Mouse (Mus musculus): Measurements from ENCODE around the gene Nme9.

Gene Nme9

DNA sequence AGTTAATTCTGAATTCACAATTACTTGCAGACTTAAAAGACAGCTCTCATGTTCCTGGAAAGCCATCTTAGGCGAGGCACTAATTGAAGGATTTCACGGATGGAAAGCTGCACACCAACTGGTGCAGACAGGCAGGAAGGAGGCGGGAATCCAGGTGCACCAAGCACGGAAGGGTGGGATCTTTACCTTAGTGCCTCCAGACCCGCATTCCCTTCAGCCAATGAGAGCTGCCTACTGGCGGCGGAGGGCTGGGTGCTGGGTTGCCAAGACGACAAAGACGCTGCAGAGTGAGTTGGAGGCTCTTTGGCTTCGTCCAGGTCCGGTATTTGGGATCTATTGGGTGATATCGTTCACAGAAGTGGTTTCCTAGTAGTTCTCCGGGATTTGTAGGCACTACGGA, at the start of gene Nme9:
TSS of gene Nme9 (plus strand) at position 315 of the 400 bp plus-strand sequence.
- DNase-seq: no peak

DNA sequence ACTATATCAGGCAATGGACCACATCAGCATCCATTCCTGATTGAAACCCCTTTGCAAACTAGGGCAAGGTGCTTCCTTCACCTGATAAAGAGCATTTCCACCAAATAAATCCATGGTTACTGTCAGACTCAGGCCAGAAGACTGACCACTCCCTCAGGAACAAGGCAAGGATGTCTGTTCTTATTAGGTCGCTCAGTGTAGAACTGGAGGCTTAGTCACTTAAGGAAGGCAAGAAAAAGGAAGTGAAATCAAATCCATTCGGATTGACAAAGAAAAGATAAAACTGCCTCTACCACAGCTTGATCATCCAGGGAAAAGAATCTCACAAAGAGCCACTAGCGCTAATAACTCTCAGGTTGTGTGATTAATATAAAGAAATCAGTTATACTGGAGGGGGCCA, 42.0 kb upstream of the Nme9 start:
- no peak for DNase-seq

DNA sequence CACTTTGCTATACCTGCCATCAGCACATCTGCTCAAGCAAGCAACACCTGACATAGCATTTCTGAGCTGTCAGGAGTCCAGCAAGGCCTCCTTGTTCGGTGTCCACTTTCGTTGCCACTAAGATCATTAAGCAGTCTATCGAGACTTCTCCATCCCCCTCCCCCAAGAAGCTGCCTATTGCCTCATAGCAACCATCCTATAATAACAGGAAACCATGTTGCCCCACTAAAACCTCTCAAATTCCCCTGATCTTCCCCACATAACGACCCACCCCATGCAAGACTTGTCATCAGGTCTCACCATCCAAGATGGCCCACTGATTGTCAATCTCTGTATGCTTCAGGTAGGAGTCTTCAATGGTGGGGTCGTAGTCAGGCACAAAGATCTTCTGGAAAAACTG, 40.2 kb upstream of the Nme9 start:
- no peak for DNase-seq

DNA sequence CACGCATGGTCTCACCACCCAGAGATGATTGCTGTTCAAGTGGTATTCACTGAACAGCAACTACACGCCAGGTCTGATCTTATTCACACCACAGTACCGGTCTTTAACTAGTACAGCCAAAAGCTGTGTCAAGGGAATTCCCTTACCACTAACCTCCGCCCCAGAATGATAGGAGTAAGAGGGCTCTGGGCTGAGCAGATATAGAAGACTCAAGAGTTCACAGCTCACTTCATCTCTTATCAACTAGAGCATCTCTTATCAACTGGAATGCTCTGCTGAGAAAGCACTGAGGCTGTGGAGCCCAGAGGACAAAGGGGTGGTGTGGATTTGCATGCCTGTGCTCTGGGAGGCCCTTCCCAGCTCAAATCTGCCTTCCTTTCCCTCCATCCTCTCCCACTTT, 39.5 kb upstream of the Nme9 start:
- DNase-seq: no peak

DNA sequence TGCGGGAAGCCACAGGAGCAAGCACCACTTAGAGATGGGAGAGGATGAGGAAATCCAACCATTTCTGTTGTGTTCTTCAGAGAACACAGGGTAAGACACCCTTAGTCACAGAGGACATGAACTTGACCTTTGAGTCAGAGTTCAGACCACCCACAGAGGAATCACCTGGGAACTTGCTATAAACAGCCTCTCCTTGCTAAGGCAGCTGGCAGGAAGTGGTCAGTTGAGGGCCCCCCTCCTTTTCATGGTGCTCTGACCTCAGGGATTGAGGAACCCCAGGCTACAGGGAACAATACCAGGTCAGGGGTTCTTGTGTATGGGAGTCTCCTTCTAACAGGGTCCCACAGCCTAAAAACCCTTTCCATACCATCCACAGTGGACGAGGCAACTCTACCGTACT, 34.5 kb upstream of the Nme9 start:
- DNase-seq: no peak

DNA sequence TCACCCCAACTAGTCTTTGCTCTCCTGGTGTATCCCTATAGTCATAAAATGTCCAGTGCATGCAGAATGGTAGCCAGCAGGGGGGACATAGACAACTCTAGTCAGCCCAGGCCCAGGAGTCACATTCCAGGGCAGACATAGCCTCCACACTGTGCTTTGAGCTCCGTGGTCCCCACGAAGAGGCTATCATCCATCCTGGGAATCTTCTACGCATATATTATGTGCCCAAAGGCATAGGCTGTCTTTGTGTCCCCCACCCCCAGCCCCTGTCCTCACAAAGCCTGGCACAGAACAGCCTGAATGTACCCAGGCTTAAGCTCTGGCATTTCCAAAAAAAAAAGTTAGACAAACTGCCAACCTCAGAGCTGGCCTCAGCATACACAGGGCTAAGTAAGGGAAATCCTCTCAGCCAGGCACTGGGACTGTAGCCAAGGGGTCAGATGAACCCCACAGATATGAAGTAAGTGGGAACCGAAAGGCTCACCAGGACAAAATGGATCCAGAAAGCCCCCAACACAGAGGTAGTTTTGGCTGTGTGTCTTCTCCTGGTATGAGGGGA, 33.9 kb upstream of the Nme9 start:
- no peak for DNase-seq

DNA sequence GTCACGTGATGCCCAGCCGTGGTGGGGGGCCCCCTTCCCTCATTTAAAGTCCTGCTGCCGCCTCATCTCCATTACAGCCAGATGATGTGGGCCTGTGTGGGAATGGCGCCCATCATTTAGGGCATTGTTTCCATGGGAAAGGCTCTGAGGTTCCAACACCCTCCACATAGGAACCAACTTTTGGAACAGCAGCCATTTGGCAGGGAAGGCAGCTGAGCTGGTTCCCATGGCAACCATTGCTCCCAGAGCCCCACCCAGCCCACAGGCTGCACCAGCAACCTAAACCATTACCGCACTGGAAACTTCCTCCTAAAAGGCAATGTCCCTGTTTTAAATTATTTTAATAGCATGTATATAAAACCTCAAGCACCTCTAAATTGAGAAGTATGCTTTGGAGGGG, 32.9 kb upstream of the Nme9 start:
- DNase-seq: no peak

DNA sequence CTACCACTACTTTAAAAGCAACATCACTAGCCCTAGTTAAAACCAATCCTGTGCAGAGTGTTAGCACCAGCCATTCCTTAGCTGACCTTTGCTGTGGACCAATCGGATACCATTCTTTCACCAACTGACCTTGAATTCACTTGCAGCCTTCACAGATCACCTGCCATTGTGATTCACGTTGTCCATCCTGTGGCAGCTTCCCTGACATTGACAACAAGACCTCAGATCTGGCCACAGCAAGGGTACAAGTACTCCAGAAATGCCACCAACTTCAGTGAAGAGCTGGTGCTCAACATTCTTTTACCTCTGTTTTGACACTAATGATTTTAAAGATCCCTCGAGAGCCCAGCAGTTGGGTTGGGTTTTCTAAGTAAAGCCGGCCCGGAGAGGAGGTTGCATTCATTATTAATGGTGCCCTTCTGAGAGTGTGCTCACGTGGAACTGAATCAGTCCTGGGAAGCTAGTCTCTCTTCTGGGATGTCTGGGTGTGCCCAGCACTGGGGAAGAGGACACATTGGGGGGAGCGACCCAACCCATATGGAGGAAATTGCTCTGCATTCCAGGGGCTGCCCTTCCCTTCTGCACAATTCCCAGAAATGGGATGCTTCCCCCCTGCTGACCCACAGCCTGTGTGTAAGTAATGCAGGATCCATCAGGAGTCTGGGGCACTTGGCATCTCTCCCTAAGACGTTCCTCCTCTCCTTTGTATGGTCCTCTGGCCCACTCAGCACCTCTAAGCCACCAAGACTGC, 31.1 kb upstream of the Nme9 start:
- DNase-seq: no peak

DNA sequence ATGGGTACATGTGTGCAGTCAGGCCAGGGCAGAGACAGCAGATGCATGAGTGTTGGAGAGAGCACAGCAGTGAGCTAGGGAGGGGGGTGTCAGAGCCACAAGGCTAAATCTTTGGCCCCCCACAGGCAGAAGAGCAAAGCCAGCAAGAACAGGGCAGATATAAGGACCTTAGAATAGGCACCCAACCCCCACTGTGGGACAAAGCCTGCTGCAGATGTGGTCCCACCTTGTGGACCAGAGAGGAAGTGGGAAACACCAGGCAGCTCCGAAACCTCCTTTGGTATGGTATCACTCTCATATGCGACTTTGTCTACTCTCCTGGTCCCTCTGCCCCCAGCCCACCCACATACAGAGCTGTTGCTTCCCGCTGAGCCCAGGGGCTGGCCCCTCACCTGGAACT, 29.4 kb upstream of the Nme9 start:
- DNase-seq: no peak

DNA sequence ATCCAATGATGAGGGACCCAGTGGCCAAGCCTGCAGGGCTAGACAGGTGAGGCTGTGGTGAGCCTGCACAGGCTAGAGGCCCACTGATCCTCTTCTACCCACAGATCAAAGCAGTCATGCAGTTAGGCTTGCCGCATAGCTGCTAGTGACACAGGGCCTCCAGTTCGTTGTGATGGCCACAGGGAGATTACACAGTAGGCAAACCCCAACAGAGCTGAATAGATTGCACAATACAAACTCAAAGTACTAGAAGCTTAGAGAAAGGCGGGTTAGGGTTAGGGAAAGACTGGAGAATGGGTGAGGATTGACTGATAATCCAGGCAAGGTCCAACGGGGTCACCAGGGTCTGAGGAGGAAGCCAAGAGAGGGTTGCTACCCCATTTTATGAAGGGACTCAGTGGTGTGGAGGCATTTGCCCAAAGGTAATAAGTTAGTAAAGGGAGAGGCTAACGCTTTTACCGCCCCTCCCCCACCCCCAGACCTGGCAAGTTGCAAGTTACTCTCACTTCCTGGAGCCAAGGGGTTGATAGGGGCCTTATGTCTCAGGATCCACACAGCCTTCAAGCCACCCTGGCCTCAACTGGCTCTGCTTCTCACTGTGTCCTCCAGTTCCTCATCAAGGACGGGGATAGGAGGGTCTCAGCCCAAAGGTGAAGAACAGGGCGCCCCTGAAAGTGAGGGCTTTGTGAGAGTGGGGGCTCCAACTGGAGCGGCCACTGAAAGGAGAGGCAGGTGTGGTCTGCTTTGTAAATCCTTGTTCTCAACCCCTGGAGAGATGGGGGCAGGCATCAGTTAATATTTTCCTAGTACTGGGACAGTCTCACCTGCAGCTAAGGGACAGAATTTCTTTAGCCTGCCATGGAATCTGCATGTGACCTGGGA, 27.3 kb upstream of the Nme9 start:
- DNase-seq: no peak

DNA sequence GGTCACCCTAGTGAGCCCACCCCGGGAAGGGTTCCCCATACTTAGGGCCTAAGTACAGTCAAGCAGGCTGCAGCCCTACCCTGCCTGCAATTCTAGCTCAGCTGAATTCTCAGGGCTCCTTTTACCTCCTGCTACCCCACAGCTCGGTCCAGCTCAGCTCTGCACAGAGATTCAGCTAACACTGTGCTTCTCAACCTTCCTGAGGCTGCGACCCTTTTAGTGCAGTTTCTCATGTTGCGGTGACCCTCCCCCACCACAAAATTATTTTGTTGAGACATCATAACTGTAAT, 26.8 kb upstream of the Nme9 start:
- DNase-seq: no peak

DNA sequence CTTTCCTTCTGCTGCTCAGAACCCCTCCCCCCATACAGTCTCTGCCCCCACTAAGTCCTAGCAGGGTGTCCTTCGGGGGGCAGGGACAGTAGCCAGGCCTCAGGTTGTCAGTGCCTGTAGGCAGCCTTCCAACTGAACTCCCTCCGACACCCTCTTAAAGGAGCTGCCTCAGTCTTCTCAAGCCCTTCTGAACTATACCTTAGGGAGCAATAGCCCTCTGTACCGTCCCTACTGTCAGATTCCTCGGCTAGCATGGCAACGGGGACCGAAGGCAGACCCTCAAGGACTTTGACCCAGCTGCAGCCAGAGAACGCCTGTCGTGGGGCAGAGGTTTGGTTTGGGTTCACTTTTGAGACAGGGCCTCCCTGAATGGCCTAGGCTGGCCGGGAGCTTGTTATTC, 26.0 kb upstream of the Nme9 start:
- no peak for DNase-seq

DNA sequence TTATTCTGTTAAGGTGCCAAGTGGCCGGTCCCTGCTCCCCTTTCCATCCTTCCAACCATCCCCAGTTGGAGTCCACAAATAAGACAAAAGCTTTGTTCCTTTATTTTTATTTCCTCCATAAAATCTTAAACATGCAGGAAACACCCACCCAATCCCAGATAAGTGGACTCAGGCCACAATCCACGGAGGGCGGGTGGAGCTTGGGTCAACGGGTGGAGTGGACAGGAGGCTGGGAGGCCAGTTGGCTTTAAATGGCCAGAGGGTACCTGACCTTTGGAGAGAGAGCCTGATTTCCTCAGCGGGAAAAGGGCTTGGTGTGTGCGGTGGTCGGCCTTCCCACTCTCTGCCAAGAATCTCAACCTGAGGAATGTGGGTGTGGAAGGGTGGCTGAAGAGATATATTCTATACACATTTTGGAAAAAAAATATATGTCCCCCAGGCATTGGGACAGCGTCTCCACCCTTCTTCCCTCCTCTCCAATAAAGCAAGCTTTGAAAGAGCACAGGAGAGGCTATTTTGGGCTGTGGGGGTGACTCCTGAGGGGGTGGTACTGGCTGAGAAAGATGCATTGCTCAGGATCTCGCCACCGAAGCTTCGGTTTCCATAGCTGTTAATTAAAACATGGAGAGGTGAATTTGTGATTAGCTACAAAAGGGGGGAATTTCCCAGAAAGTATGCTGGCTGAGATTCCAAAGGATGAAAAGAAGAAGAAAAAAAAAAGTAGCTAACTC, 22.5 kb upstream of the Nme9 start:
- DNase-seq: no peak

DNA sequence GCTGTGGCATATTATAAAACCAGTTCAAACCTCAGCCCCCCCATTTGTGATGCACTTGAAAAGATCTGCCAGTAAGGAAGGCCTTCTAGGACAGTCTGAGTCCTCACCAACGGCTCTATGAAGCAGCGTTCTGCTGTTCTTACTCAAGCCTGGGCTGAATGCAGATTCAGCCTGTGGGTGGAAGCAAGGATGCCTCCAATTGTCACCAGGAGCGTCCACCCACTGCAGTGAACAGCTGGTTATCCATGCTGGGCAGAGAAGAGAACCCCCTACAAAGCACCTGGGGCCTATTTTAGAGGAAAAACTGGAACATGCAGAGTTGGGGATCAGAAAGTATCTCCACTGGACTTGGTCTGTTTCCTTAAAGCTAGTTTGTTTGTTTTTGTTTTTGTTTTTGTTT, 21.4 kb upstream of the Nme9 start:
- DNase-seq: no peak

DNA sequence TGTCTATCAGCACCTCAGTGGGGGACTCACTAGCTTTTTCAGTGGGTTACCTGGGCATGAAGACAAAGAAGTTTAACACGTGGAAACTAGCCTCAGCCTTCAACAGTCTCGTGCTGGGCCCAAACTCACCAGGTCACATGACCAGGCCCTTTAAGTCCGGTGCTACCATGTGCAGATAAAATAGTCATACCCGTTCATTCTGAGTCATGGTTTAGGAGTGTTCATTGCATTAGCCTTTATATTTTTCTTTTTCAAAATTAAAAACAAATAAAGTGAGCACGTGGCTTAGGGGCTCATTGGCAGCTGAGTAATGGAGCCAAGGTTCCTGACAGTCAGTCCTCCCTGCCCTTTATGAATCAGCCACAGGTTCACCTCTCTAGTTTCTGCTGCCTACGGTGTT, 20.5 kb upstream of the Nme9 start:
- DNase-seq: no peak

DNA sequence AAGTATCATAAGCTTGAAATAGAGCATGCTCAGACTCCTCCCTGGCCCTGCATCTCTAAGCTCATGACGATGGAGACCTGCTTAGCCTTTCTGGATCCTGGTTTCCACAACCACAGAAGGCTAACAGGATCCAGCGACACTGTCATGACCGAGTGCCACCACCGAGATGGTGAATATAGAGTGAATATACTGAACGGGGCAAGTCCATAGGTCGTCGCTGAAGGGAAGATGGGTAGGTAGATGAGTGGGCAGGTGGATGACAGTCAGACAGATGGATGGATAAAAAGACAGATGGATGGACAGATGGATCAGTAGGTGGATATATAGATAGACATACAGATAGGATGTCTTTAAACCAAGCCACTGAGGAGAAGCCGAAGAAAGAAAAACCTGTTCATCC, 19.9 kb upstream of the Nme9 start:
- DNase-seq: no peak

DNA sequence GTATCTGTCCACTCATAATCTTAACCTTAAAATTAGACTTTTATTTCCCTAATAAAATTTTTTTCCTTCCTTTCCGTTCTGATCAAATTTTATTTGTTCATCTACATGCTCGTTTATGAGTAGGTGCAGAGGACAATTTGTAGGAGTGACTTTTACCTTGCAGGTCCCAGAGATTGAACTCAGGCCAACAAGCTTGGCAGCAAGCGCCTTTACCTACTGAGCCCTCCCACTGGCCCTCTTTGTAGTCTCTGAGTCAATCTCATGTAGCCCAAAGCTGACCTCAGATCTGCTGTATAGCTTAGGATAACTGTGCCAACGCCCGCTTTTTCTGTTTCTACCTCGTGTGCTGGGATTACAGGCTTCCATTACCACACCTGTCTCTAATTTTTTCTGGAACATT, 19.3 kb upstream of the Nme9 start:
- no peak for DNase-seq

DNA sequence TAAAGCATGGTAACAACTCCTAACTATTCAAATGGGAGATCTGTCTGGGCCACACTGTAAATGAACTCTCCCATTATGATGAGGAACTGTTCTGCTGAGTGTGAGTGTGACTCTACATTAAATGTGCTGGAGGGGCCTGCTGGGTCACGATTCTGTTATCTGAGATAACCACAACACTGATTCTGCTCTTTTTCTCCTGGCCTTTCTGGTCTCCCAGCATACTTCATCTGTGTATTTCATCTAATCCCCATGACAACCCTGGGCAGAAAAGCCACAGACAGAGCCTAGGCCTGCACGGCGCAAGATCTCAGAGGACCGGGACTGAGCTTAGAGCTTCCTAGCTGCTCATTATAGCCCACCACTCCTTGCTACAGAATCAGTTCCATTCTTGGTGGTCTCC, 18.8 kb upstream of the Nme9 start:
- no peak for DNase-seq

DNA sequence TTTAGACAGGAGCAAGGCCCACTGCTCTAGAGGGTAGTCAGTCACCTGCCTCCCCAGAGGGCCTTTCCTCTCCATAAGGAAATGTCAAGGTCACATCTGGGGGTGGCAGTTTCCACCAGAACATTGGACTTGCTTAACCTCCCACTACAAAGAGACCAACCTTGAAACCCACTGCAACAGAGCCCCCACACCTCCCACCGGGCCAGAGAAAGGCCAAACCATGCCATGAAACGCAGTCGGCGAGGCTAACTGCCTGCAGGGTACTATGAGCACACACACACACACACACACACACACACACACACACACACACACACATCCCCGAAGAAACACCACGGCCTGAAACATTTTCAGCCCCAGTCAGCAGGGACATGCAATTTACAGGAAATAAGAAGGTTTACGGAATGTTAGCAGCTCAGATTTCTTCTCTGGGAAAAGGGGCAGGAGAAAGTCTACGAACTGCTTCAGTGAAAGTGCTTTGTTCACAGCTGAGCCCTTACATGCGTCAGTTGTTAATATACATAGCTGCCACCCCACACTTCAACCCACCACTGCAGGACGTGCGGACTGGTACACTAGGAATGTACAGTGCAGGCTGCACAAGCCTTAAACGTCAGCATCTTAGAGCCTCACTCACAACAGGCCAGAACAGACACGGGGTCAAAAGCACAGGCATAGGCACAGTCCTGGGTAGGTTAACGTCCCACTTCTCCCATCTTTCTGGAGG, 16.2 kb upstream of the Nme9 start:
- DNase-seq: no peak

DNA sequence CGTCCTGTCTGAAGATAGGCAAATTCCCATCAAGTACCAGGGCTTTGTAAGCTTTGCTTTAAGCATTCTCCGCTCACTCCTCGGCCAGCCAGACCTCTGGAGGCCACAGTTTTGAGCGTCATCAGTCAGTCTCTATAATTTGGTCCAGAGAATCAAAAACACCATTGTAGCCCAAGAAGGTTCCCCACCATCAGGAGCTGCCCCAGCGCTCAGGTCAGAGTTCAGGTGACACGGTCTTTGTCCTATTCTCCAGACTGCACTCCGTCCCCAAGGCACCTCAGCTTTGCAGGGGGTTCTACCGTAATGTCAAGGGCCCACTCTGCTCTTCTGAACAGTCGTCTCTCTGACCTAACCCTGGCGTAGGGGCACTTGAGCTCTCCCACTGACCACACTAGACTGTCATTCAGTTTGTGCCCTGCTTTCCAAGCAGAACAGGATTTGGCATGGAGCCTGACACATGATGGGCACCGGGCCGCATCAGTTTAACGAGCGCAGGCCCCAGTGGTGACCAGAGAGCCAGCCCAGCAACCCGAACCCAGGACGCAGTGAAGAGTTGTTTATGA, 15.6 kb upstream of the Nme9 start:
- no peak for DNase-seq

DNA sequence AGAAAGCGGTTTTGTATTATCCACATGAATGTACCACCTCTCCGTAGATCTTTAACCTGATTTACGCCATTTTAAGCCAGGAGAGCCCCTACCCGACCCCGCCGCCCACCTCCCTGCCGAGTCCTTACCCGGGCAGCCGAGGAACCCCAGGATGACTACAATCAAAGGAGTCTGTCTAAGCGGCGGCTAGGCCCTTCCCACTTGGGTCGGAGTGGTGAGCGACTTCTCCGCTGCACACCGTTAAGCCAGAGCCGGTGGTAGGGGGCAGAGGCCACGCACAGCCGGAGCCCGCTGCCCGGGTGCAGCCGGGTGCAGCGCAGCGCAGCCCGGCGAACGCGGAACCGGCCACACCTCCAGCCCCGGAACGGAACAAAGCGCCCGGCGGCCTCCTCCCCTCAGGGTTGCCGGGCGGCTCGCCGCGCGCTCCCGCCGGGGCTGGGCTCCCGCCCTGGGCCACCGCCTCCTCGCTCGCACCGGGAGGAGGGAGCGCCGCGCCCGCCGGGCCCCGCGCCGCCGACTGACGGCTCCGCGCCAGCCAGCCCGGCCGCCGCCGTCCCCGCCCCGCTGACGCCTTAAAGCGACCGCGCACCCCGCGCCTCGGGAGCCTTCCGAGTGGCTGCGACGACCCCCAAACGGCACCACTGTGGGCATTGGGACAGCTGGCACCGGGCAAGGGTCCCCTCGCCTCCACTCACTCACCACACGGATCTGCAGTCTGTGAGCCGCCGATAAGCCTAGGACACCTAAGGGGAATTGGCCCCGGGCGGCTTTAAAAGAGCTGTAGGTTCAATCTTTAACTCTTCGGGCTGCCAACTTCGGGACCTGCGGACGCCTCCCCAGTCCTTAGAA, 14.9 kb upstream of the Nme9 start:
- DNase-seq: peak; percentile 15 to 37
